Mouse (Mus musculus) neural tube, embryonic 12.5 days (tissue): Measurements from ENCODE around the gene Spred2. TPM values are rescaled to one million over a fixed set of nuclear protein-coding genes. Genes with fewer than 3 reads are reported as not detected.

Experiments used
- ATAC-seq: fragments of 200-750 bp; cut with Nextera tagmentation; 2 replicates; pipeline ENCODE4 v1.8.0; 2017; ENCODE audit warnings: low read depth, mild to moderate bottlenecking, moderate TSS enrichment, moderate library complexity; ENCODE audit not compliant: low FRiP score
- H3K27ac ChIP-seq: fragments of 300-500 bp; sonication (generic); 2 replicates; pipeline ENCODE4 v1.5.1; 2016
- H3K27me3 ChIP-seq: fragments of 300-500 bp; sonication (generic); replicated peaks from 2 replicates; pipeline ENCODE4 v1.6.1; 2016; ENCODE audit warnings: mild to moderate bottlenecking
- H3K36me3 ChIP-seq: fragments of 300-500 bp; sonication (generic); 2 replicates; pipeline ENCODE4 v1.6.1; 2016; ENCODE audit warnings: mild to moderate bottlenecking
- H3K4me1 ChIP-seq: fragments of 300-500 bp; sonication (generic); 2 replicates; pipeline ENCODE4 v1.6.1; 2016
- H3K4me2 ChIP-seq: fragments of 300-500 bp; sonication (generic); replicated peaks from 2 replicates; pipeline ENCODE4 v1.6.1; 2016; ENCODE audit warnings: mild to moderate bottlenecking
- H3K4me3 ChIP-seq: fragments of 300-500 bp; sonication (generic); 2 replicates; pipeline ENCODE4 v1.5.1; 2016
- H3K9ac ChIP-seq: fragments of 300-500 bp; sonication (generic); 2 replicates; pipeline ENCODE4 v1.6.1; 2016; ENCODE audit warnings: mild to moderate bottlenecking
- H3K9me3 ChIP-seq: fragments of 300-500 bp; sonication (generic); 2 replicates; pipeline ENCODE4 v1.6.1; 2016; ENCODE audit warnings: mild to moderate bottlenecking
- WGBS: fragments of 180-500 bp; shearing (Covaris S2); methylation state at CpG from one replicate; pipeline ENCODE4 v1.1.7; 2016; 5-methylcytosine and 5-hydroxymethylcytosine counted together
- polyA plus RNA-seq: library from polyadenylated mRNA; unstranded; fragments of >200 nt; fragmentation: Nextera tagmentation; extraction: Ambion mirVana; gene quantifications from 2 replicates; pipeline ENCODE4 v1.2.1, GENCODE M21; 2016

Spred2 gene
- polyA plus RNA-seq, 1 experiment from 2014 or later = 5.7 TPM

DNA sequence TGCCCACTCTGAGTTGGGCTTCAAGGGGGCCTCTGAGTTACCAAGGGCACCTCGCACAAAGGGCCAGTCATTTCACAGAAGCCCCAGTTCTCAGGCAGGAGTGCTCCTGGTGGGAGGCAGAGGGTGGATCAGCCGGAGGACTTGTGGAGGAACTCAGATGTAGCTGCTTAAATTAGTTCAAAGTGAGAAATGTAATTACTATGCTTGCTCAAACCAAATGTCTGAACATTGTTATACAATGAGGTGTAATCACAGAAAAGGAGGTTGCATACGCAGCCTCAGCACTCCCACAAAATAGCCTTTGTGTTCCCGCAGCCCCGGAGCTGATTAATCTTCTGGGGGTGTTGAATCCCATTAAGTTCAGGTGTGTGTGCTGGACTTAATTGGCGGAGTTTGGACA lies 20.5 kb downstream of the Spred2 start:
- 0 out of 2 replicates have a peak, but pooled peaks cover 7% of the 10 kb centered on the region for H3K36me3 ChIP-seq
- H3K4me1 ChIP-seq = peaks cover 21% of the 10 kb centered on the region; the same call in 1 of the 2 replicates
- no peaks in the 10 kb centered on the region for H3K9me3 ChIP-seq
- ATAC-seq = no peak
- 78% methylated on average over 6 of the region's 6 CpGs for WGBS
- H3K4me3 ChIP-seq = no peak overlapping the region
- no peak overlapping the region for H3K27ac ChIP-seq
- no peak overlapping the region for H3K9ac ChIP-seq
- no peaks in the 10 kb centered on the region for H3K27me3 ChIP-seq
- no peak overlapping the region for H3K4me2 ChIP-seq

DNA sequence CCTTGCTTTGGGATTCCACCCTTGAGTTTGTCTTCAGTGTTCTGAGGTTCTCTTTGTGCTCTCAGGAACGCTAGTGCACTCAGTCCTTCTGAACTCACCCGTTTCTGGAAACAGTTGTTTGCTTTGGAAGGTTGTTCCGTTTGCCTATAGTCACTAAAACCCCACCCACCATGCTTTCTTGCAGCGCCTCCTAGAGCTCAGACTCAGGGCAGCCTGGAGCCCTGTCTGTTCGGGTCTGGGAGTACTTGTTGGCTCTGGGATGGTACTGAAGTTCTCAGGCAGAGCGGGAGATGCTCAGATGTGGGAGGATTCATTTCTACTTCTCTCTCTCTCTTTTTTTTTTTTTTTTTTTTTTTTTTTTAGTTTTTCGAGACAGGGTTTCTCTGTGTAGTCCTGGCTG lies 22.5 kb downstream of the Spred2 start:
- Histone ChIP-seq H3K9me3 (no peaks in the 10 kb centered on the region), H3K36me3 (0 out of 2 replicates have a peak, but pooled peaks cover 7% of the 10 kb centered on the region), H3K27me3 (no peaks in the 10 kb centered on the region), H3K9ac (no peak overlapping the region), H3K4me1 (peaks cover 25% of the 10 kb centered on the region), H3K4me3 (no peak overlapping the region), H3K27ac (no peak overlapping the region), H3K4me2 (no peak overlapping the region)
- no peak for ATAC-seq
- WGBS = 91% methylated on average over 6 of the region's 7 CpGs

DNA sequence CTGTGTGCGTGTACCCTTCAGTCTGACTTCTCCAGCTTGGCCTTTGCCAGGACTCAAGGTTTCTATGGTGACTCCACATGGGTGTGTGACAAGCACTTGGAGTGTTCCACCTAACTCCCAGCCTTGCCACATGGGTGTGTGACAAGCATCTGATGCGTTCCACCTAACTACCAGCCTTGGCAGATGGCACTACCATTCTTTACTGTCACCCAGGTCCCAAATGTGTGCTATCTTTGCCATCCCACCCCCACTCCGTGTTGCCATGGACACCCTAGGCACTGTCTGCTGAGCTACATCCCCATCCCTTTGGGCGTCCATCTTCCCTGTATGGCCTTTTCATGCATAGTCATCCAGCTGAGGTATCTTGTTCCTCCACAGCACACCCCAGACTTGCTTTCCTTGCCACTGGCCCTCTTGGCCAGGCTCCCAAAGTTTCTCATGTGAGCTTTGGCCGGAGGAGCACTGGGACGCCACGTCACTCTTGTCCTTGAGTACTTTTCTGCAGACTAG lies 23.5 kb downstream of the Spred2 start:
- Histone ChIP-seq H3K36me3 (0 out of 2 replicates have a peak, but pooled peaks cover 7% of the 10 kb centered on the region), H3K9ac (no peak overlapping the region), H3K4me1 (peaks cover 25% of the 10 kb centered on the region), H3K27me3 (no peaks in the 10 kb centered on the region), H3K4me2 (no peak overlapping the region), H3K9me3 (no peaks in the 10 kb centered on the region), H3K4me3 (no peak overlapping the region), H3K27ac (no peak overlapping the region)
- no peak for ATAC-seq
- WGBS = 87% methylated on average over 7 of the region's 7 CpGs

DNA sequence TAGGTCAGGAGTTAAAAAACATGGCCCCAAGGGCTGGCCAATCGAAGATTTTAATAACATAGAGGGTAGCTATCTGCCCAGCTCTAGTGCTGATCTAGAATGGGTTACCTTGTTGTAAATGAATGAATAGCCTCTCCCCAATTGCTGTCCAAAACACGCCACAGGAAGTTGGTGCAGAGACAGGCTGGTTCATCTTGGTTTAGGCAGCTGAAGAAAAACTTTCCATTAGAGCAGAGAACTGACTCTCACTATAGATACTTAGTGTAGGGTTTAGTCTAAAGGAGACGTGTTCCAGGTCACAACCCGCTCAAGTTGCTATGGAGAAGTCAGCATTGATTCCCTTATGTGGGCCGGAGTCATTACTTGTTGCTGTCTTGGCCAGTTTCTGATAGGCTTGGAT lies 25.6 kb downstream of the Spred2 start:
- no peak overlapping the region for H3K9ac ChIP-seq
- H3K9me3 ChIP-seq = no peaks in the 10 kb centered on the region
- 78% methylated on average over 5 of the region's 5 CpGs for WGBS
- H3K4me1 ChIP-seq = peaks cover 21% of the 10 kb centered on the region
- no peak overlapping the region for H3K27ac ChIP-seq
- H3K4me3 ChIP-seq = no peak overlapping the region
- H3K27me3 ChIP-seq = no peaks in the 10 kb centered on the region
- no peak for ATAC-seq
- H3K36me3 ChIP-seq = 0 out of 2 replicates have a peak, but pooled peaks cover 7% of the 10 kb centered on the region
- H3K4me2 ChIP-seq = no peak overlapping the region

DNA sequence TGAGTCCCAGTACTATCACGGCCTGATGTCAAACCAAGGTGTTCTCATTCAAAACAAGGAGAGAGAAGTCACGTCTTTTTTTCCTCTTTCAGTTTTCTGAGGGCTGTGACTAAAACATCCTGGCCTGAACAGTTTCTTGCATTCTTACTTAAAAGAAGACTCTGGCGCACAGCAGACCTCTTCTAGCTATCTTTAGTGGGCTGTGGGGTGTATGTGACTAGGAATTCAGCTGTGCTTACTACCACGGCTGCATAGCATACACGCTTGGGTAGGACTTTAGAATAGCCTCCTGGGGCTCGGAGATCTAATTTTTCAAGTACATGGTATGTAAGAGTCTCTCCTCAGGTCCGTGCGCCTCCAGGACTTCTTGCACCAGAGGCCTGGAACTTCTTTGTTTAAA lies 26.0 kb downstream of the Spred2 start:
- H3K9ac ChIP-seq = no peak overlapping the region
- ATAC-seq = no peak
- no peaks in the 10 kb centered on the region for H3K9me3 ChIP-seq
- H3K4me1 ChIP-seq = peaks cover 17% of the 10 kb centered on the region
- H3K36me3 ChIP-seq = 0 out of 2 replicates have a peak, but pooled peaks cover 4% of the 10 kb centered on the region
- no peaks in the 10 kb centered on the region for H3K27me3 ChIP-seq
- H3K4me3 ChIP-seq = no peak overlapping the region
- no peak overlapping the region for H3K27ac ChIP-seq
- WGBS = 74% methylated on average over 8 of the region's 8 CpGs
- H3K4me2 ChIP-seq = no peak overlapping the region

DNA sequence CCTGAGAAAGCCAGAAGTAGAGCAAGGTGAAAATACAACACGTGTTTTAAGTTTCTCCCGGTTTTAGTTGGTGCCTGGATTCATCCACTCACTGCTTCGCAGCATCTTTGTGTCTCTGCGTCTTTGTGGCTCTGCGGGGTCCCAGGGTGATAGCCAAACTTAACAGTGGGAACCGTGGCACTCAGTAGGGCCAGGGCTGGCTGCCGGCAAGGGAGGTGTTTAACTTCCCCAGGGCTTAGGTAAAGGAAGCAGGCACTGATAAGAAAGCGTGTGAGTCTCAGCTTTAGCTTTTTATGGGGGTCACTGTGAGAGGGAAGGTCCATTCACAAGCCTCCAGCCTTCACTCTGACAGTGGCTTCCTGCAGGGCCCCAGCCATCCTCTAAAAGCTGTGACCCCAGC lies 28.8 kb downstream of the Spred2 start:
- H3K4me2 ChIP-seq = no peak overlapping the region
- H3K27me3 ChIP-seq = no peaks in the 10 kb centered on the region
- no peaks in the 10 kb centered on the region for H3K36me3 ChIP-seq
- WGBS = 41% methylated on average over 8 of the region's 8 CpGs
- no peak overlapping the region for H3K4me3 ChIP-seq
- no peak overlapping the region for H3K27ac ChIP-seq
- H3K9ac ChIP-seq = no peak overlapping the region
- no peaks in the 10 kb centered on the region for H3K9me3 ChIP-seq
- H3K4me1 ChIP-seq = peaks cover 9% of the 10 kb centered on the region; the same call in 1 of the 2 replicates
- ATAC-seq = no peak

DNA sequence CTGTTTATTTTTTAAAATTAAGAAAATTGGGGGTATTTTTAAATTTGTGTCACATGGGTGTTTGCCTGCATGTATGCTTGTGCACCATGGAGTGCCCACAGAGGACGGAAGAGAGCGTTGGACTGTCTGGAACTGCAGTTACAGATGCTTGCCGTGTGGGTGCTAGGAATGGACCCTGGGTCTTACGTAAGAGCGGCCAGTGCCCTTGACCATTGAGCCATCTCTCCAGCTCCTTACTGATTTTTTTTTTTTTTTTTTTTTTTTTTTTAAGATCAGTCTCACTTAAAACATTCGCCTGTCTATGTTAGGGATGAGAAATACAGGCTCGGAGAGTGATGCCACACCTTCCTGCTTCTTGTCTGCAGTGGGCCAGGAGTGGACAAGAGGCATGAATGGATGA lies 29.7 kb downstream of the Spred2 start:
- WGBS = 98% methylated on average over 7 of the region's 7 CpGs
- Histone ChIP-seq H3K4me1 (peaks cover 5% of the 10 kb centered on the region; the same call in 1 of the 2 replicates), H3K4me3 (no peak overlapping the region), H3K9ac (no peak overlapping the region), H3K27me3 (no peaks in the 10 kb centered on the region), H3K9me3 (no peaks in the 10 kb centered on the region), H3K27ac (no peak overlapping the region), H3K4me2 (no peak overlapping the region), H3K36me3 (no peaks in the 10 kb centered on the region)
- no peak for ATAC-seq

DNA sequence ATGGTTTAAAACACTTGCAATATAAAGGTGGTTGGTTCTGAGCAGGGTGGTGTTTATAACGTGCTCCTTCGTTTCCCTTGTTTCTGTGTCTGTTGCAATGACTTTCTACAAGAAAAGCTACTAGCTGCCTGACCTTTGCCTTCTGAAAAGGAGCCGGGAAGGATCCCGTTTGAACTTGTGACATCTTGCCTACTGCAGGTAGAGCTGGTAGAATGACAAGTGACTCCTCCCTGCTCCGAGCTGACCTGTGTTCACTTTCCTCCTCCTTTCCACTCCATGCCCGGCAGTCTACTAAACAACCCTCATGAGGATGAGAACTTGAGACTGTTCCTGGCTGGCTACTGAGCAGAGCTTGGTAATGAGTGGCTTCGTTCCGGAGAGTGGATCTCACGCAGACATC lies 30.9 kb downstream of the Spred2 start:
- Histone ChIP-seq H3K27ac (no peak overlapping the region), H3K4me3 (no peak overlapping the region), H3K9me3 (no peaks in the 10 kb centered on the region), H3K9ac (no peak overlapping the region), H3K4me1 (peaks cover 5% of the 10 kb centered on the region; the same call in 1 of the 2 replicates), H3K36me3 (no peaks in the 10 kb centered on the region), H3K4me2 (no peak overlapping the region), H3K27me3 (no peaks in the 10 kb centered on the region)
- no peak for ATAC-seq
- WGBS = 81% methylated on average over 9 of the region's 9 CpGs

DNA sequence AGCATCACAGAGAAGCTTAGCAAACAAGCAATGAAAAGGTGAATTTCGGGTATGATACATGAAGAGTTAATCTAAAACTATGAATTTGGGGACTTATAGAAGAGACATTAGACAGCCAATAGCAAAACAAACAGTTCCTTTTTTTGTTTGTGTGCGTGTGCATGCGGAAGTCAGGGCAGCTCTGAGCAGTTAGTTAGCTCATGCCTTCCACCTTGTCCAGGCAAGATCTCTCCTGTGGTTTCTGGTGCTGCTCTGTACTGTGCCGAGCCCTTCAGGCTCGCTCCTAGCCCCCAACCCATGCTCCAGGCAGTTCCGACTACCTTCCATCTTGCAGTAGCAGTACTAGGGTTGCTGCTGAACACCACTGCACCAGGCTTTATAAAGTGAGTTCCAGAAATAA lies 31.5 kb downstream of the Spred2 start:
- Histone ChIP-seq H3K4me3 (no peak overlapping the region), H3K9me3 (no peaks in the 10 kb centered on the region), H3K36me3 (no peaks in the 10 kb centered on the region), H3K9ac (no peak overlapping the region), H3K27ac (no peak overlapping the region), H3K4me2 (no peak overlapping the region), H3K4me1 (peaks cover 5% of the 10 kb centered on the region; the same call in 1 of the 2 replicates), H3K27me3 (no peaks in the 10 kb centered on the region)
- ATAC-seq = no peak
- 88% methylated on average over 6 of the region's 6 CpGs for WGBS

DNA sequence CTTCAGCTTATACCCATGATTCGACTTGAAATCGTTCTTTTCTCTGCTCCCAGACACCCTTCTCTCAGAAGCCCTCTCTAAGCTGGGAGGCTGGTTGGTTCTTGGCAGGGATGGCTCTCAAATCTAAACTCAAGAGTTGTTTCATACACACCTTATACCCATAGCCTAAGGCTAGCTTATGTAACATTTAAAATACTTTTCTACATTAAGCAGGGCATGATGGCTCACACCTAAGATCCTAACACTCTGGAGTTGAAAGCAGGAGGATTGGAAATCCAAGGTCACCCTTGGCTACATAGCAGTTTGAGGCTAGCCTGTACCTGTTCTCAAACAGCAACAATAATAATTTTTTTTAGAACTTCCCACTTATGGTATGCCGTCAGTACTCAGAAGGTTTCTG lies 34.8 kb downstream of the Spred2 start:
- H3K4me1 ChIP-seq = peaks cover 13% of the 10 kb centered on the region; the same call in 1 of the 2 replicates
- no peak overlapping the region for H3K27ac ChIP-seq
- no peaks in the 10 kb centered on the region for H3K9me3 ChIP-seq
- no peaks in the 10 kb centered on the region for H3K36me3 ChIP-seq
- no peak overlapping the region for H3K4me2 ChIP-seq
- ATAC-seq = no peak
- no peak overlapping the region for H3K4me3 ChIP-seq
- no peaks in the 10 kb centered on the region for H3K27me3 ChIP-seq
- WGBS = 93% methylated on average over 3 of the region's 3 CpGs
- H3K9ac ChIP-seq = no peak overlapping the region

DNA sequence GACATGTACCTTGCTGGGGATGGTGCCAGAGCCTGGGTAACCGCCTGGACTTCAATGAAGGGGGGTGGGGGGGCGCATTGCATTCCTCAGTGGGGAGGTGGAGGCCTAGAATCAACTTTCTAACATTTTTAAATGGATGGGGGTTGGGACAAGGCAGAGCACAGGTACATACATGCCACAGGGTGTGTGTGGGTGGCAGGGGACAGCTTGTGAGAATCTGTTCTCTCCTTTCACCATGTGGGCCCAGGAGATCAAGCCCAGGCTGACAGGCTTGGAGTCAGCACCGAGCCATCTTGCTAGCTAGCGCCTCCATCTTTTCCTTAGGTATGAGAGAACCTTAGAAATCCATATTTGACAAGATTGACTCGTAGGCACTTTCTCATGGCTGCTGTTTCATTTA lies 35.7 kb downstream of the Spred2 start:
- Histone ChIP-seq H3K9ac (no peak overlapping the region), H3K4me1 (peaks cover 14% of the 10 kb centered on the region; the same call in 1 of the 2 replicates)
- no peak for ATAC-seq

DNA sequence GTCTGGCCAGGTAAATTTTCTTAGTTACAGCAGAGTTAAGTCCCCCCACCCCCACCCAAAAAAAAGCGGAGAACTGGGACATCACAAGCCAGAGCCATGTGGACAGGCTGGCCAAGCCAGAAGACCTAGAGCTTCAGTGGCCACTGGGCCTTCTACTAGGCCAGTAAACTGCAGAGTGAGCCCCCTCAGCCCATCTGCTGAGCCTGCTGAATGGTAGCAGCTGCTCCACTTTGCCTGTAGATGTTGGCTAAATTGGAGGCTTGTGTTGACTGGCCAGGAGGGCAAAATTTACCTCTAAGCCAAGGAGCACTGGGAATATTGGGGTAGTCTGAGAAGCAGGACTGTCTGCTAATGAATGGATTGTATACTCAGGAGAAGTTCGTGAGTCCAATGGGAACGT lies 36.4 kb downstream of the Spred2 start:
- H3K4me3 ChIP-seq = no peak overlapping the region
- 93% methylated on average over 3 of the region's 3 CpGs for WGBS
- H3K4me1 ChIP-seq = peaks cover 18% of the 10 kb centered on the region
- ATAC-seq = no peak
- no peaks in the 10 kb centered on the region for H3K9me3 ChIP-seq
- no peak overlapping the region for H3K9ac ChIP-seq
- H3K27me3 ChIP-seq = no peaks in the 10 kb centered on the region
- no peak overlapping the region for H3K4me2 ChIP-seq
- H3K27ac ChIP-seq = no peak overlapping the region
- no peaks in the 10 kb centered on the region for H3K36me3 ChIP-seq

More for the DNA sequence above, 35.7 kb downstream of the Spred2 start:
- no peak overlapping the region for H3K4me3 ChIP-seq
- WGBS = 83% methylated on average over 5 of the region's 5 CpGs
- no peak overlapping the region for H3K4me2 ChIP-seq
- no peaks in the 10 kb centered on the region for H3K9me3 ChIP-seq
- no peaks in the 10 kb centered on the region for H3K36me3 ChIP-seq
- no peak overlapping the region for H3K27ac ChIP-seq
- H3K27me3 ChIP-seq = no peaks in the 10 kb centered on the region

DNA sequence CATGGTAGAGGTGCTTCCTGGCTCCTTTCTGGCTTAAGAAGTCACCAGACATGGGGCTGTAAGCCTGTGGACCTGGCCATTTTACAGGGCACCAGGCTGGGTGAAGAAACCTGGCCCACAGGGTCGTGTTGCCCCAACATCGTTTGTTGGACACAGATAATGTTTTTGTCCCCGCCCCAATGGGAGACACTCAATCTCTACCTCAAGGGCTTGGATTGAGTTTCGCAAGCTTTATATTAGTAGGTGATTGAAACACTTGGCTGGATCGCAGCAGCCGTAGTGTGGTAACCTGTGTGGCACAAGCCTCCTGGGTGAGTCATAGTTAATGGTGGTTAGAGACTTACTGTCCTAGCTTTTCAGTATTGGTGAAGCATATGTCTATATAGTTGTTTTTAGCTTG lies 36.9 kb downstream of the Spred2 start:
- WGBS = 91% methylated on average over 6 of the region's 6 CpGs

More for the DNA sequence above, 36.9 kb downstream of the Spred2 start:
- Histone ChIP-seq H3K4me3 (no peak overlapping the region), H3K9me3 (no peaks in the 10 kb centered on the region), H3K36me3 (no peaks in the 10 kb centered on the region), H3K4me2 (no peak overlapping the region), H3K9ac (no peak overlapping the region), H3K27ac (no peak overlapping the region), H3K27me3 (no peaks in the 10 kb centered on the region), H3K4me1 (peaks cover 18% of the 10 kb centered on the region)
- ATAC-seq = no peak
